In the genomic region with DNA sequence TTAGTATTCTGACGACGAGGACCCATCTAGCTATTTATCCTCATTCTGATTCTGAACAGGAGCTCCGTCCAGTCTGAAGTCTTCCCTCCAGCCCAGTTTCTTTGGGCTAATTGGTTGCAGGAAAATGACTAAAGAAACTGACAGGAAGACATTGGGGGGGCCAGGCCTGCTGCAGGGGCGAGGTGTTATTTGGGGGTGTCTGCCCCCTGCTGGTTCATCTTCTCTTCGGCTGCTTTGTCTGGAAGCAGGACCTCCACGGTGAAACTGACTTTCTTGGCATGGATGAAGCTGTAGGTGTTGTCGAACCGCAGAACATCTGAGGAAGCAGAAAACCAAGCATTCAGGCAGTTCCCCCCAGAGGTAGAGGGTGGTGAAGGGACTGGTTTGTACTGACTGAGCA, we compare ENCODE assay signal across 16 mouse cellular contexts. TPM values are rescaled to one million over a fixed set of nuclear protein-coding genes. Genes with fewer than 3 reads are reported as not detected.
A peak's percentile ranks its signal among the peaks of the same experiment; 100 is the strongest.
DNase-seq lines count a peak whose midpoint lies in the region; ATAC-seq and TF ChIP-seq lines count a peak whose summit lies in the region.
"Had no signal": no experiment of that assay in that cellular context is flagged by ENCODE, and none has a peak within 500 bp of the region (broad histone marks: within the 10 kb centered on the region; RNA-seq: fewer than 3 reads in every experiment).

No protein-coding gene starts in this region.

- no peaks in the 10 kb centered on the region for H3K27me3 ChIP-seq in forebrain, postnatal 0 days (ENCODE audit: insufficient read depth, low read length)
- H3K27me3 ChIP-seq in forebrain, embryonic 13.5 days = no peaks in the 10 kb centered on the region
- no peaks in the 10 kb centered on the region for H3K27me3 ChIP-seq in liver, embryonic 14.5 days (ENCODE audit: control insufficient read depth, insufficient read depth, low read length)
- H3K27me3 ChIP-seq in G1E (ENCODE audit: insufficient read depth, low read length) = peaks cover 11% of the 10 kb centered on the region

- H3K4me3 ChIP-seq in forebrain, postnatal 0 days (ENCODE audit: low read depth, low read length) = no peak overlapping the region
- no peak overlapping the region for H3K4me3 ChIP-seq in forebrain, embryonic 13.5 days
- no peak overlapping the region for H3K4me3 ChIP-seq in liver, embryonic 14.5 days (ENCODE audit: insufficient read depth in 1 of 2, low read depth in 2 of 2, low read length in 2 of 2)
- H3K4me3 ChIP-seq in G1E (ENCODE audit: low read depth, low read length) = no peak overlapping the region

- peak; percentile 42 for TF ChIP-seq CTCF in forebrain, postnatal 0 days (IDR thresholded peaks at IDR 0.05; ENCODE audit: low read depth)
- TF ChIP-seq CTCF in liver, embryonic 14.5 days (IDR thresholded peaks at IDR 0.05; ENCODE audit: low read depth) = peak; percentile 52
- TF ChIP-seq CTCF in G1E (IDR thresholded peaks at IDR 0.05; ENCODE audit: low read depth, low read length) = no peak

- no peak for ATAC-seq in forebrain, postnatal 0 days
- ATAC-seq in forebrain, embryonic 13.5 days = no peak
- no peak for ATAC-seq in liver, embryonic 14.5 days (ENCODE audit: insufficient read depth)
- ATAC-seq in G1E (ENCODE audit: extremely low read depth, insufficient number of reproducible peaks, low FRiP score, poor library complexity, severe bottlenecking) = no peak

- H3K9me3 ChIP-seq in forebrain, postnatal 0 days (ENCODE audit: low read length) = no peaks in the 10 kb centered on the region
- no peaks in the 10 kb centered on the region for H3K9me3 ChIP-seq in forebrain, embryonic 13.5 days (replicated peaks)
- H3K9me3 ChIP-seq in liver, embryonic 14.5 days (ENCODE audit: control insufficient read depth, low read length) = no peaks in the 10 kb centered on the region
- H3K9me3 ChIP-seq in G1E (replicated peaks) = no peaks in the 10 kb centered on the region

- DNase-seq in forebrain, postnatal 0 days = no peak
- no peak for DNase-seq in liver, embryonic 14.5 days (ENCODE audit: low read depth in 3 of 3, low spot score in 3 of 3)
- no peak for DNase-seq in liver
- peak; percentile 36 for DNase-seq in G1E (ENCODE audit: low spot score)
- peak; percentile 16 to 45 for DNase-seq in thymus, postnatal 10 days (ENCODE audit: low spot score in 2 of 2)
- DNase-seq in spleen, adult 12 weeks (ENCODE audit: low spot score) = no peak
- DNase-seq in cerebellum, adult 11 months = no peak
- DNase-seq: adrenal gland, postnatal 25 days; cerebellum, adult 18-20 months; lung, postnatal 10 days had no signal

- H3K9ac ChIP-seq in forebrain, postnatal 0 days = no peak overlapping the region
- no peak overlapping the region for H3K9ac ChIP-seq in forebrain, embryonic 13.5 days
- no peak overlapping the region for H3K9ac ChIP-seq in liver, embryonic 14.5 days (replicated peaks)

- no peak overlapping the region for H3K4me2 ChIP-seq in forebrain, postnatal 0 days (ENCODE audit: low read depth)
- H3K4me2 ChIP-seq in forebrain, embryonic 13.5 days = no peak overlapping the region
- H3K4me2 ChIP-seq in liver, embryonic 14.5 days (ENCODE audit: low read depth) = no peak overlapping the region

- H3K27ac ChIP-seq in forebrain, postnatal 0 days (ENCODE audit: low read depth, low read length) = no peak overlapping the region
- no peak overlapping the region for H3K27ac ChIP-seq in forebrain, embryonic 13.5 days
- H3K27ac ChIP-seq in liver, embryonic 14.5 days = no peak overlapping the region

- peaks cover 14% of the 10 kb centered on the region for H3K4me1 ChIP-seq in forebrain, postnatal 0 days (ENCODE audit: insufficient read depth)
- H3K4me1 ChIP-seq in forebrain, embryonic 13.5 days = peaks cover 29% of the 10 kb centered on the region
- H3K4me1 ChIP-seq in liver, embryonic 14.5 days (replicated peaks; ENCODE audit: control insufficient read depth in 2 of 2, insufficient read depth in 2 of 2, low read length in 1 of 2) = peaks cover 13 to 24% of the 10 kb centered on the region in 2 experiments
- H3K4me1 ChIP-seq in G1E (ENCODE audit: insufficient read depth, low read depth, low read length) = peaks cover 52% of the 10 kb centered on the region

- 64% methylated on average over 8 of the region's 8 CpGs for WGBS in forebrain, postnatal 0 days
- WGBS in forebrain, embryonic 13.5 days = 64% methylated on average over 8 of the region's 8 CpGs
- WGBS in liver, embryonic 14.5 days (ENCODE audit: insufficient replicate concordance) = 64% methylated on average over 8 of the region's 8 CpGs

- TF ChIP-seq EP300 in liver, embryonic 14.5 days (IDR thresholded peaks at IDR 0.05; ENCODE audit: low read depth) = no peak

- H3K36me3 ChIP-seq in forebrain, postnatal 0 days (ENCODE audit: insufficient read depth) = no peaks in the 10 kb centered on the region
- H3K36me3 ChIP-seq in forebrain, embryonic 13.5 days (ENCODE audit: poor library complexity, severe bottlenecking) = no peaks in the 10 kb centered on the region
- H3K36me3 ChIP-seq in liver, embryonic 14.5 days (replicated peaks; ENCODE audit: control insufficient read depth, insufficient read depth, low read depth) = peaks cover 1% of the 10 kb centered on the region
- peaks cover 17% of the 10 kb centered on the region for H3K36me3 ChIP-seq in G1E (replicated peaks)

RNA-seq across cellular contexts. Expression of a gene that starts 2.9 kb away (rescaled TPM):
- total RNA-seq in forebrain, postnatal 0 days (2014; rRNA removed) = 10.1 and 11.8 TPM in 2 replicates
- 12.4 and 14.2 TPM in 2 replicates for polyA plus RNA-seq in forebrain, postnatal 0 days (2015; fragmentation: Nextera tagmentation; extraction: Ambion mirVana)
- polyA plus RNA-seq in forebrain, embryonic 13.5 days (2015; fragmentation: Nextera tagmentation; extraction: Ambion mirVana) = 7.0 and 7.5 TPM in 2 replicates
- polyA plus RNA-seq in liver, embryonic 14.5 days (2012; rRNA removed) = 13.3 and 16.7 TPM in 2 replicates
- polyA plus RNA-seq in liver, embryonic 14.5 days (2014; fragmentation: Nextera tagmentation; extraction: Ambion mirVana) = 20.6 and 22.5 TPM in 2 replicates
- total RNA-seq in G1E (2014; fragmentation: Nextera tagmentation) (5.4 and 6.5 TPM in 2 replicates), G1E (2017) (10.5 and 12.7 TPM in 2 replicates)
- polyA plus RNA-seq in G1E (2012) = 12.3 and 14.2 TPM in 2 replicates

RNA-seq across cellular contexts. Expression of a gene that starts 25.1 kb away (rescaled TPM):
- total RNA-seq in forebrain, postnatal 0 days (2014; rRNA removed) = 4.4 and 5.8 TPM in 2 replicates
- 2.9 and 3.4 TPM in 2 replicates for polyA plus RNA-seq in forebrain, postnatal 0 days (2015; fragmentation: Nextera tagmentation; extraction: Ambion mirVana)
- polyA plus RNA-seq in forebrain, embryonic 13.5 days (2015; fragmentation: Nextera tagmentation; extraction: Ambion mirVana) = 1.5 and 2.3 TPM in 2 replicates
- polyA plus RNA-seq in liver, embryonic 14.5 days (2012; rRNA removed) = 6.9 and 9.5 TPM in 2 replicates
- polyA plus RNA-seq in liver, embryonic 14.5 days (2014; fragmentation: Nextera tagmentation; extraction: Ambion mirVana) = 4.5 and 6.0 TPM in 2 replicates
- total RNA-seq in G1E (2014; fragmentation: Nextera tagmentation) (13.7 and 13.8 TPM in 2 replicates), G1E (2017) (4.6 and 6.6 TPM in 2 replicates)
- polyA plus RNA-seq in G1E (2012) = 3.3 and 3.5 TPM in 2 replicates

RNA-seq across cellular contexts. Expression of a gene that starts 33.5 kb away (rescaled TPM):
- total RNA-seq in forebrain, postnatal 0 days (2014; rRNA removed) = 3.6 and 4.7 TPM in 2 replicates
- 2.1 and 3.8 TPM in 2 replicates for polyA plus RNA-seq in forebrain, postnatal 0 days (2015; fragmentation: Nextera tagmentation; extraction: Ambion mirVana)
- 0.22 and 0.62 TPM in 2 replicates for polyA plus RNA-seq in forebrain, embryonic 13.5 days (2015; fragmentation: Nextera tagmentation; extraction: Ambion mirVana)
- not detected in 2 replicates for polyA plus RNA-seq in liver, embryonic 14.5 days (2012; rRNA removed)
- polyA plus RNA-seq in liver, embryonic 14.5 days (2014; fragmentation: Nextera tagmentation; extraction: Ambion mirVana) = not detected in 2 replicates
- total RNA-seq in G1E (2014; fragmentation: Nextera tagmentation) = not detected in 2 replicates
- total RNA-seq in G1E (2017) = 0.11 TPM in 1 of 2 replicates, not detected in the other
- not detected in 2 replicates for polyA plus RNA-seq in G1E (2012)
- total RNA-seq: adrenal gland, postnatal 25 days; gastrocnemius, adult 18-20 months; hematopoietic stem cell, adult 5-6 weeks had no signal
- polyA plus RNA-seq: embryonic facial prominence, embryonic 11.5 days; limb, embryonic 11.5 days; midbrain, embryonic 11.5 days had no signal

RNA-seq across cellular contexts. Expression of a gene that starts 36.9 kb away (rescaled TPM):
- 73.9 and 90.1 TPM in 2 replicates for total RNA-seq in forebrain, postnatal 0 days (2014; rRNA removed)
- 37.4 and 45.4 TPM in 2 replicates for polyA plus RNA-seq in forebrain, postnatal 0 days (2015; fragmentation: Nextera tagmentation; extraction: Ambion mirVana)
- polyA plus RNA-seq in forebrain, embryonic 13.5 days (2015; fragmentation: Nextera tagmentation; extraction: Ambion mirVana) = 37.5 and 41.0 TPM in 2 replicates
- 4.8 and 5.1 TPM in 2 replicates for polyA plus RNA-seq in liver, embryonic 14.5 days (2012; rRNA removed)
- 4.3 and 6.2 TPM in 2 replicates for polyA plus RNA-seq in liver, embryonic 14.5 days (2014; fragmentation: Nextera tagmentation; extraction: Ambion mirVana)
- total RNA-seq in G1E (2014; fragmentation: Nextera tagmentation) (2.8 and 4.0 TPM in 2 replicates), G1E (2017) (10.5 and 12.9 TPM in 2 replicates)
- 4.5 and 5.1 TPM in 2 replicates for polyA plus RNA-seq in G1E (2012)

Comparison
In these comparisons a context has a peak if more than half of its experiments do, and no peak if none do; other contexts are left out.
1. DNase-seq: peak in G1E (single experiment) and thymus, postnatal 10 days (2 of 2); none in forebrain, postnatal 0 days (single experiment), liver, embryonic 14.5 days (0 of 3), liver (single experiment), spleen, adult 12 weeks (single experiment) and cerebellum, adult 11 months (single experiment).